Comparison of ENCODE assay signal across 8 mouse cellular contexts in the genomic region with DNA sequence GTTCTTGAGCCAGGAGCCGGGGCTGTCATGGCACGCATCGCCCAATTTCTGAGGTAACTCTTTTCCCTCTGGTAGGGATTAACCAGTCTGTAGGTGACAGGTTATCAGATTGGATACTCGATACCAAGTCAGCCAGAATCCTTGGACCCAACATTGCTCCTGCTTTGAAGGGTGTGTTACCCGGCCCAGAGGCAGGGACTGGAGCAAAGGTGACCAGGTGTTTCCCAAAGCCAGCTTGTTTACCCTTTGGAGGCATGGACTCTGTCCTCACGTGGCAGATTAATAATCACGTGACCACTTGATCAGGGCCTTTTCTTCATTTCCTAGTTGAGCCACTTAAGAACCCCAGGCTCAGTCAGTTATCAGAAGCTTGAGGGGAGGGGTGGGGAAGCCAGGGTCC. TPM values are rescaled to one million over a fixed set of nuclear protein-coding genes. Genes with fewer than 3 reads are reported as not detected.
DNase-seq lines count a peak whose midpoint lies in the region; ATAC-seq and TF ChIP-seq lines count a peak whose summit lies in the region.

No protein-coding gene starts in this region.

- no peak for ATAC-seq in hindbrain, embryonic 12.5 days (ENCODE audit: low FRiP score)
- no peak for ATAC-seq in kidney, embryonic 16.5 days (ENCODE audit: low FRiP score, low TSS enrichment)
- no peak for ATAC-seq in midbrain, embryonic 12.5 days (ENCODE audit: low FRiP score, low read depth)

- no peak overlapping the region for H3K9ac ChIP-seq in hindbrain, embryonic 12.5 days
- H3K9ac ChIP-seq in kidney, embryonic 16.5 days (replicated peaks; ENCODE audit: low read length): peak overlapping the region; percentile 84; the same call in 1 of the 2 replicates
- no peak overlapping the region for H3K9ac ChIP-seq in midbrain, embryonic 12.5 days (replicated peaks)

- H3K27me3 ChIP-seq in hindbrain, embryonic 12.5 days: peaks cover 20% of the 10 kb centered on the region
- peaks cover 21% of the 10 kb centered on the region for H3K27me3 ChIP-seq in hindbrain, embryonic 10.5 days (ENCODE audit: insufficient read depth, poor library complexity, severe bottlenecking)
- no peaks in the 10 kb centered on the region for H3K27me3 ChIP-seq in kidney, embryonic 16.5 days (ENCODE audit: insufficient read depth, low read length)
- peaks cover 21% of the 10 kb centered on the region for H3K27me3 ChIP-seq in midbrain, embryonic 12.5 days

- no peak overlapping the region for H3K27ac ChIP-seq in hindbrain, embryonic 12.5 days
- no peak overlapping the region for H3K27ac ChIP-seq in hindbrain, embryonic 10.5 days
- H3K27ac ChIP-seq in bone marrow macrophage, adult 2 months (ENCODE audit: insufficient read depth, low read depth, low read length): peak overlapping the region; percentile 89
- no peak overlapping the region for H3K27ac ChIP-seq in kidney, embryonic 16.5 days (ENCODE audit: low read length)
- H3K27ac ChIP-seq in midbrain, embryonic 12.5 days (replicated peaks): no peak overlapping the region

- no peak for TF ChIP-seq CTCF in bone marrow macrophage, adult 2 months (IDR thresholded peaks at IDR 0.05; ENCODE audit: low read depth, low read length)

- peaks cover 26% of the 10 kb centered on the region for H3K4me1 ChIP-seq in hindbrain, embryonic 12.5 days
- H3K4me1 ChIP-seq in hindbrain, embryonic 10.5 days (replicated peaks): peaks cover 37% of the 10 kb centered on the region
- peaks cover 21% of the 10 kb centered on the region for H3K4me1 ChIP-seq in bone marrow macrophage, adult 2 months (ENCODE audit: control insufficient read depth, insufficient read depth, low read length)
- peaks cover 23% of the 10 kb centered on the region for H3K4me1 ChIP-seq in kidney, embryonic 16.5 days (ENCODE audit: insufficient read depth, low read length)
- H3K4me1 ChIP-seq in midbrain, embryonic 12.5 days: peaks cover 28% of the 10 kb centered on the region

- WGBS in hindbrain, embryonic 12.5 days: 91% methylated on average over 7 of the region's 7 CpGs
- 90% methylated on average over 7 of the region's 7 CpGs for WGBS in hindbrain, embryonic 10.5 days
- WGBS in kidney, embryonic 16.5 days: 88% methylated on average over 7 of the region's 7 CpGs
- 92% methylated on average over 7 of the region's 7 CpGs for WGBS in midbrain, embryonic 12.5 days

- H3K9me3 ChIP-seq in hindbrain, embryonic 12.5 days (replicated peaks): no peaks in the 10 kb centered on the region
- H3K9me3 ChIP-seq in hindbrain, embryonic 10.5 days: no peaks in the 10 kb centered on the region
- no peaks in the 10 kb centered on the region for H3K9me3 ChIP-seq in kidney, embryonic 16.5 days (ENCODE audit: low read length)
- H3K9me3 ChIP-seq in midbrain, embryonic 12.5 days: no peaks in the 10 kb centered on the region

- no peak for DNase-seq in hindbrain, embryonic 10.5 days (ENCODE audit: low spot score)
- DNase-seq in adrenal gland, postnatal 25 days: no peak
- no peak for DNase-seq in spleen, adult 18-20 months
- no peak for DNase-seq in frontal cortex, postnatal 14 days (ENCODE audit: low spot score in 2 of 2)

- no peak overlapping the region for H3K4me3 ChIP-seq in hindbrain, embryonic 12.5 days
- H3K4me3 ChIP-seq in hindbrain, embryonic 10.5 days: no peak overlapping the region
- H3K4me3 ChIP-seq in bone marrow macrophage, adult 2 months (ENCODE audit: insufficient read depth, low read length): peak overlapping the region; percentile 80
- no peak overlapping the region for H3K4me3 ChIP-seq in kidney, embryonic 16.5 days (ENCODE audit: low read length)
- peak overlapping the region; percentile 85; the same call in 1 of the 2 replicates for H3K4me3 ChIP-seq in midbrain, embryonic 12.5 days

- TF ChIP-seq POLR2A in bone marrow macrophage, adult 2 months (IDR thresholded peaks at IDR 0.05; ENCODE audit: borderline replicate concordance, low read depth, low read length): no peak

- peak overlapping the region; percentile 75; the same call in 1 of the 2 replicates for H3K4me2 ChIP-seq in hindbrain, embryonic 12.5 days (replicated peaks)
- H3K4me2 ChIP-seq in kidney, embryonic 16.5 days (replicated peaks; ENCODE audit: low read depth, low read length): no peak overlapping the region; the same call in 1 of the 2 replicates
- H3K4me2 ChIP-seq in midbrain, embryonic 12.5 days (replicated peaks): peak overlapping the region; percentile 76

- H3K36me3 ChIP-seq in hindbrain, embryonic 12.5 days: peaks cover 49% of the 10 kb centered on the region
- H3K36me3 ChIP-seq in hindbrain, embryonic 10.5 days: peaks cover 54% of the 10 kb centered on the region
- H3K36me3 ChIP-seq in kidney, embryonic 16.5 days (ENCODE audit: insufficient read depth, low read length): peaks cover 40% of the 10 kb centered on the region
- peaks cover 46% of the 10 kb centered on the region for H3K36me3 ChIP-seq in midbrain, embryonic 12.5 days

RNA-seq across cellular contexts. Expression of a gene that starts 1.5 kb away (rescaled TPM):
- polyA plus RNA-seq in hindbrain, embryonic 12.5 days (2016; fragmentation: Nextera tagmentation; extraction: Ambion mirVana): 6.3 and 7.6 TPM in 2 replicates
- polyA plus RNA-seq in hindbrain, embryonic 10.5 days (2016; fragmentation: Nextera tagmentation; extraction: Ambion mirVana): 8.2 and 8.4 TPM in 2 replicates
- 83.8 and 93.5 TPM in 2 replicates for polyA plus RNA-seq in bone marrow macrophage, adult 2 months (2012; ENCODE audit: insufficient read depth, insufficient read length, missing spikeins)
- 30.0 and 30.9 TPM in 2 replicates for polyA plus RNA-seq in kidney, embryonic 16.5 days (2015; fragmentation: Nextera tagmentation; extraction: Ambion mirVana)
- 5.7 and 6.2 TPM in 2 replicates for polyA plus RNA-seq in midbrain, embryonic 12.5 days (2016; fragmentation: Nextera tagmentation; extraction: Ambion mirVana)
- 23.7 and 32.1 TPM in 2 replicates for total RNA-seq in adrenal gland, postnatal 25 days (2021)

RNA-seq across cellular contexts. Expression of a gene that starts 3.3 kb away (rescaled TPM):
- 82.4 and 87.1 TPM in 2 replicates for polyA plus RNA-seq in hindbrain, embryonic 12.5 days (2016; fragmentation: Nextera tagmentation; extraction: Ambion mirVana)
- polyA plus RNA-seq in hindbrain, embryonic 10.5 days (2016; fragmentation: Nextera tagmentation; extraction: Ambion mirVana): 73.5 and 81.5 TPM in 2 replicates
- polyA plus RNA-seq in bone marrow macrophage, adult 2 months (2012; ENCODE audit: insufficient read depth, insufficient read length, missing spikeins): 99.1 and 103 TPM in 2 replicates
- 142 and 152 TPM in 2 replicates for polyA plus RNA-seq in kidney, embryonic 16.5 days (2015; fragmentation: Nextera tagmentation; extraction: Ambion mirVana)
- 79.1 and 82.2 TPM in 2 replicates for polyA plus RNA-seq in midbrain, embryonic 12.5 days (2016; fragmentation: Nextera tagmentation; extraction: Ambion mirVana)
- total RNA-seq in adrenal gland, postnatal 25 days (2021): 99.0 and 138 TPM in 2 replicates

RNA-seq across cellular contexts. Expression of a gene that starts 14.5 kb away (rescaled TPM):
- 4.7 and 4.9 TPM in 2 replicates for polyA plus RNA-seq in hindbrain, embryonic 12.5 days (2016; fragmentation: Nextera tagmentation; extraction: Ambion mirVana)
- 6.6 and 7.0 TPM in 2 replicates for polyA plus RNA-seq in hindbrain, embryonic 10.5 days (2016; fragmentation: Nextera tagmentation; extraction: Ambion mirVana)
- 5.5 and 6.1 TPM in 2 replicates for polyA plus RNA-seq in bone marrow macrophage, adult 2 months (2012; ENCODE audit: insufficient read depth, insufficient read length, missing spikeins)
- 34.7 and 35.8 TPM in 2 replicates for polyA plus RNA-seq in kidney, embryonic 16.5 days (2015; fragmentation: Nextera tagmentation; extraction: Ambion mirVana)
- polyA plus RNA-seq in midbrain, embryonic 12.5 days (2016; fragmentation: Nextera tagmentation; extraction: Ambion mirVana): 5.0 and 5.7 TPM in 2 replicates
- 1.3 and 2.6 TPM in 2 replicates for total RNA-seq in adrenal gland, postnatal 25 days (2021)

RNA-seq across cellular contexts. Expression of a gene that starts 20.5 kb away (rescaled TPM):
- polyA plus RNA-seq in hindbrain, embryonic 12.5 days (2016; fragmentation: Nextera tagmentation; extraction: Ambion mirVana): 18.9 and 19.6 TPM in 2 replicates
- 14.3 and 14.7 TPM in 2 replicates for polyA plus RNA-seq in hindbrain, embryonic 10.5 days (2016; fragmentation: Nextera tagmentation; extraction: Ambion mirVana)
- polyA plus RNA-seq in bone marrow macrophage, adult 2 months (2012; ENCODE audit: insufficient read depth, insufficient read length, missing spikeins): 27.8 and 29.2 TPM in 2 replicates
- polyA plus RNA-seq in kidney, embryonic 16.5 days (2015; fragmentation: Nextera tagmentation; extraction: Ambion mirVana): 12.2 and 13.2 TPM in 2 replicates
- polyA plus RNA-seq in midbrain, embryonic 12.5 days (2016; fragmentation: Nextera tagmentation; extraction: Ambion mirVana): 20.9 and 24.1 TPM in 2 replicates
- 33.7 and 37.5 TPM in 2 replicates for total RNA-seq in adrenal gland, postnatal 25 days (2021)

RNA-seq across cellular contexts. Expression of a gene that starts 22.6 kb away (rescaled TPM):
- not detected in 2 replicates for polyA plus RNA-seq in hindbrain, embryonic 12.5 days (2016; fragmentation: Nextera tagmentation; extraction: Ambion mirVana)
- 0.10 TPM in 1 of 2 replicates, not detected in the other for polyA plus RNA-seq in hindbrain, embryonic 10.5 days (2016; fragmentation: Nextera tagmentation; extraction: Ambion mirVana)
- polyA plus RNA-seq in bone marrow macrophage, adult 2 months (2012; ENCODE audit: insufficient read depth, insufficient read length, missing spikeins): not detected in 2 replicates
- 0.08 and 0.12 TPM in 2 replicates for polyA plus RNA-seq in kidney, embryonic 16.5 days (2015; fragmentation: Nextera tagmentation; extraction: Ambion mirVana)
- polyA plus RNA-seq in midbrain, embryonic 12.5 days (2016; fragmentation: Nextera tagmentation; extraction: Ambion mirVana): not detected in 2 replicates
- not detected in 2 replicates for total RNA-seq in adrenal gland, postnatal 25 days (2021)

Comparison
In these comparisons a context has a peak if more than half of its experiments do, and no peak if none do; other contexts are left out.
1. H3K4me3 ChIP-seq: peak in bone marrow macrophage, adult 2 months (single experiment) and midbrain, embryonic 12.5 days (single experiment); none in hindbrain, embryonic 12.5 days (single experiment), hindbrain, embryonic 10.5 days (single experiment) and kidney, embryonic 16.5 days (single experiment).